Mouse (Mus musculus): ENCODE measurements around the gene Palm. TPM values are rescaled to one million over a fixed set of nuclear protein-coding genes. Genes with fewer than 3 reads are reported as not detected.

Palm gene
- total RNA-seq, 2 experiments from 2014 or later: 275 to 277 TPM

- no peak for TF ChIP-seq CTCF (conservative IDR thresholded peaks at IDR 0.05)
- Histone ChIP-seq H3K4me3 (no peak overlapping the region), H3K27ac (peak overlapping the region; percentile 54; the same call in 1 of the 2 replicates)
- DNase-seq (ENCODE audit: low spot score in 2 of 2): no peak
These were observed 14.5 kb downstream of the Palm start for GRCm38 (mm10) chr10:79807826-79808225.

GRCm38 (mm10) chr10:79808728-79809127 lies 15.4 kb downstream of the Palm start:
- Histone ChIP-seq H3K27ac (peak overlapping the region; percentile 54; the same call in 1 of the 2 replicates), H3K4me3 (no peak overlapping the region)
- no peak for TF ChIP-seq CTCF (conservative IDR thresholded peaks at IDR 0.05)
- no peak for DNase-seq (ENCODE audit: low spot score in 2 of 2)

- peak; percentile 98 for TF ChIP-seq CTCF (conservative IDR thresholded peaks at IDR 0.05)
- Histone ChIP-seq H3K4me3 (no peak overlapping the region), H3K27ac (no peak overlapping the region)
- DNase-seq (ENCODE audit: low spot score in 2 of 2): peak; percentile 79 to 97
These were observed 18.6 kb downstream of the Palm start for GRCm38 (mm10) chr10:79811736-79812637.

DNA sequence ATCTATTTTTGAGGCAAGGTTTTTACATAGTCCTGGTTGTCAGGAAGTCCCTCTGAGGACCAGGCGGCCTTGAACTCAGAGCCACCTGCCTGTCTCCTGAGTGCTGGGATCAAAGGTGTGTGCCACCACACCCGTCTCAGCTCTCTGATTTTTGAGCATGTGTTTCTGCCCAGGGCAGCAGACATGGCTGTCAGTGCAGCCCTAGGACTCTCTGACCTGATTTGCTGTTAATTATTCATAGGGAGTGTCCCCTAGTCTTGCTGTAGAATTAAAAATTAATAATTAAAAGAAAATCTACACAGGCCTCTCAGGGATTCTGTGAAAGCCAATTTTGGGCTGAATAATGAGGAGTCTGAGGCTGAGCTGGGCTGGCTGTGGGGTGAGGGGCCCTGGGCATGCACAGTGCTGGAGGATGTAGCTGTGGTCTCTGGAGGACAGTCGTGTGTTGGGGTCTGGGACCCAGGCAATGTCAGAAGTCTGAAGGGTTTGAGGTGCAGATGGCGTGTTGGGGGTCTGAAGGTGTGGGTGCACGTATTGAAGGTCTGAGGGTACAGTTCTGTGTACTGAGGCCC lies 21.0 kb downstream of the Palm start:
- DNase-seq (ENCODE audit: low spot score in 2 of 2): no peak
- Histone ChIP-seq H3K4me3 (no peak overlapping the region), H3K27ac (no peak overlapping the region)
- no peak for TF ChIP-seq CTCF (conservative IDR thresholded peaks at IDR 0.05)

DNA sequence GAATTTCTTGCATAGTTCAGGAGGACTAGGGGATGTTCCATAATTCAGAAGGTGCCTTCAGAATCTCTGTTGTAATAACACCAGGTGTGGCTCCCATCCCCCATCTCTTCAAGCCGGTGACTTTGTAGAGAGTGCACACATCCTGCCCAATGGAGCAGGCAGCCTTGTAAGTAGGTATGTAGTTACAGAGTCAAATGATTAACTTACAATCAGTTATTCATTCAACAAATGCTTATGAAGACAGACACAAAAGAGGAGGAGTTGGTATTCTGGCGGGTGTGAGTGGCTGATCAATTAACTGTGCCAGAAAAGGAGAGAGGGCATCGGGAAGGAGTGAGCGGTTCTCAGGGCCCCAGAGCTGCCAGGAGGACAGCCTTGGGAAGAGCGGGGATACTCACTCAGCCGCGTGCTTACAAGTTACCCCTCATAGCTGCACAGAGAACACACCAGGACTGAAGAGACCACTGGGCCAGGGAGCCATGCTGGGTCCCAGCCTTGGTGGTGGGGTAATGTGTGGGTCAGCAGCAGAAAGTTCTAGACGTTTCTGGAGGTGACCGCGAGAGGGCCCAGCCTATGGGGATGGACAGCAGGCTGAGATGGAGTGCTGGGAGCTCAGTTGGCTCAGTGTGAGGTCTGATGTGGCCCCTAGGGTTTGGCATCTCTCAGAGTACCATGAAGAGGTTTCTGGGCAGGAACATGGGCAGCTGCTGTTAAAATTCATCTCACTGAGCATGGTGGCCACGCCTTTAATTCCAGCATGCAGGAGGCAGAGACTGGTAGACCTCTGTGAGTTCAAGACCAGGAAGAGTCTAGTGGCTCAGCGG lies 22.5 kb downstream of the Palm start:
- no peak for DNase-seq (ENCODE audit: low spot score in 2 of 2)
- no peak overlapping the region for H3K27ac ChIP-seq
- no peak overlapping the region for H3K4me3 ChIP-seq
- TF ChIP-seq CTCF (conservative IDR thresholded peaks at IDR 0.05): no peak

GRCm38 (mm10) chr10:79817111-79817510 lies 23.7 kb downstream of the Palm start:
- Histone ChIP-seq H3K27ac (no peak overlapping the region), H3K4me3 (no peak overlapping the region)
- TF ChIP-seq CTCF (conservative IDR thresholded peaks at IDR 0.05): peak; percentile 78
- DNase-seq (ENCODE audit: low spot score in 2 of 2): no peak

DNA sequence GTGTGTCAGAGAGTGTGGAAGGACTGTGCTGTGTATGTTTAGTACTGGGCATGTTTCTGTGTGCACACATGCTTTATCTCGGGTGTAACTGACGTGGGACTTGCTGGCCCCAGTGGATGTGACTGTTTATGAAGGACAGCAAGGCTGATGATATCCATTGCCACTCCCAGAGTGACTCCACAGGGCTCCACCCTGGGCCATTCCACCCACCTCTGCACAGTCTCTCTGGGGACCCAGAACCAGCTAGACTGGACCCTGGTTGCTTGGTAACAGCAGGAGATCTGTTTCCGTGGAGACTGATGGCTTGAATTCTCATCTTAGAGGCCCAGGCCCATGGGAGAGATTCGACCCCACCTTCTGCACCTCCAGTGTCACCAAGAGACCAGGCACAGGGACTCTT lies 24.9 kb downstream of the Palm start:
- DNase-seq (ENCODE audit: low spot score in 2 of 2): no peak
- no peak overlapping the region for H3K4me3 ChIP-seq
- TF ChIP-seq CTCF (conservative IDR thresholded peaks at IDR 0.05): no peak
- no peak overlapping the region for H3K27ac ChIP-seq

DNA sequence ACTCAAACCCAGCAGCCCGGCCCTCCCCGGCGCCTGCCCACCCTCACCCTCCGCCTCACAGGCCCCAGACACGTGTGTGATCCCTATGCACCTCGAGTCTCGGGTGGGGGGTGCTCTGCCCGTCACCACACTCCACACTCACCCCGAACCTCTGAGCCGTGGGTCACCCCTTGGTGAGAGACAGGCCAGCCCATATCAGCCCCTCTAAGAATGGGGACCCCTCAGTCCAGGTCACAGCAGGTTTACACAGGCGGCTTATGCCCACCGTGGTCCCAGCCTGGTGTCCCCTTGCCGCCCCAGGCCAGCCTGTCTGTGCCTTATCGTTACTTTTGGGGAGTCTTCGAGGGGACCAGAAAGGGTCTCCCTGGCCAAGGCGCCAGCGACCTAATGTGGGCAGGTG lies 26.2 kb downstream of the Palm start:
- no peak for DNase-seq (ENCODE audit: low spot score in 2 of 2)
- no peak for TF ChIP-seq CTCF (conservative IDR thresholded peaks at IDR 0.05)
- no peak overlapping the region for H3K27ac ChIP-seq
- H3K4me3 ChIP-seq: no peak overlapping the region

DNA sequence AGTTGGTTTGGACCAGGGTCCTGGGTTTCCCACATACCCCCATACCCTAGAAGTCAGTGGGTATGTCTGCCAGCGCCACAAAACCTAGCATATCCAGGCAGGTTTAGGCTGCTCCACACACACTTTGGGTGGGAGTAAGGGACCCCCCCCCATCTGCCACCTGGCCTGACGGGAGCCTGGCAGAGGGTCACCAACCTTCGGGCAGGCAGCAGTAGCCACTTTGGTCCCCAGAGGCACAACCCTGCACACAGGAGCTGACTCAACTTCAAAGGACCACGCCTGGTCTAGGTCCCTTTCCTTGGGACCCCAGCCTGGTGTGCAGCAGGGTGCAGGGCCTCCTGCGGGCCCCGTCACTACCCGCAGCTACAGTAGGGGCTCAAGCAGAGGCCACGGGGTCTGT lies 26.9 kb downstream of the Palm start:
- DNase-seq (ENCODE audit: low spot score in 2 of 2): no peak
- H3K4me3 ChIP-seq: no peak overlapping the region
- no peak overlapping the region for H3K27ac ChIP-seq
- no peak for TF ChIP-seq CTCF (conservative IDR thresholded peaks at IDR 0.05)

DNA sequence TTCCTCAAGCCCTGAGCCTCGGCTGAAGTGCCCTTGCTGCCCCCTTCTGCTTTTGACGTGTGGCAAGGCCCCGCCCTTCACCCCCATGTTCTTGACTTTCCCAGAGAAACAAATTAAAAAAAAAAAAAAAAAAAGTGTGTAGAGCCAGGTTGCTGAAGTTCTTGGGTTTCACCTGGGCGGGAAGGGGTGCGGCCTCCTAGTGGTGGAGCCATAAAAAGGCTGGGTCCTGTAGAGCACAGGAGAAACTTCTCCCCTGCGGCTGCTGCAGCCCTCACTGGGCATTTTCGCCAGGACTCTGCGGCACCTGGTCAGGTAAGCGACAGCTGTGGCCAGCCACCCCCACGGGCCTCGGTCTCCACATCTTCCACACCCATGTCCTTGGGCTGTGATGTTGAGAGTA lies 27.4 kb downstream of the Palm start, which contains the start of gene Misp:
Misp (plus strand) TSS at position 208 of the 400 bp plus-strand sequence.
- H3K27ac ChIP-seq: no peak within 1 kb of the TSS
- no peak within 1 kb of the TSS for H3K4me3 ChIP-seq
- no peak for DNase-seq (ENCODE audit: low spot score in 2 of 2)
- peak; percentile 54 for TF ChIP-seq CTCF (conservative IDR thresholded peaks at IDR 0.05)

DNA sequence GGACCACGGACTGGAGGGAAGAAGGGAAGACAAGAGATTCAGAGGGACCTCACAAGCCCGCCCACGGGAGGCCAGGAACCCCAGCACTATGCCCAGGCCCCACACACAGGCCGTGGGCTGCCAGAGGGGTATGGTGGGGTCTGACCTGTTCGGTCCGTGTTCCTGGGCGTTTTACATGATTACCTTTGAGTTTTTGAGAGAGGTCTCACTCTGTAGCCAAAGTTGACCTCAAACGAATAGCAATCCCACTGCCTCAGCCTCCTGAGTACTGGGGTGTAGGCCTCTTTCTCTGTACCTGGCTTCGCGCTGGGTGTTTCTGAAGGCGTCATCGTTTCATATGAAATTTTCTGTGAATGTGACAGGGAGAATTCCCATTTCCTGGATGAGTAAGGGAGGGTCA lies 28.4 kb downstream of the Palm start:
- TF ChIP-seq CTCF (conservative IDR thresholded peaks at IDR 0.05): no peak
- Histone ChIP-seq H3K27ac (no peak overlapping the region), H3K4me3 (no peak overlapping the region)
- DNase-seq (ENCODE audit: low spot score in 2 of 2): no peak

DNA sequence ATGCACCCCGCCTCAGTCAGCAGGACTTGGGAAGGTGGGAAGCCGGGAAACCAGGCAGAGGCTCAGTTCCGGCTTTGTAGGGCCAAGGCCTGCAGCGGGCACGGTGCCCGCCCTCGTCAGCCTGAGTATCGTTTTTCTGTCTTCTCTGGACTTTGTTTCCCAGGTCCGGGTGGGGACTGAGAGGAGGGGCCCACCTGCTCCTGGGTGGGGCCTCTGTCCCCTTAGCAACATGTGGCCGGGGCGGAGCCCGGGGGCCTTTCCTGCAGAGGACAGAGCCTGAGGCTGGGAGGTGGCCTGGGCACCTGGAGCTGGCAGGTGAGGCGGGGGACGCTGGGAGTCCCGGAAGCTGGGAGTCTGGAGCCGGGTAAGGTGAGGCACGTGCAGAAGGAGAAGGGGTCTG lies 29.0 kb downstream of the Palm start:
- Histone ChIP-seq H3K27ac (no peak overlapping the region), H3K4me3 (no peak overlapping the region)
- no peak for TF ChIP-seq CTCF (conservative IDR thresholded peaks at IDR 0.05)
- DNase-seq (ENCODE audit: low spot score in 2 of 2): no peak

DNA sequence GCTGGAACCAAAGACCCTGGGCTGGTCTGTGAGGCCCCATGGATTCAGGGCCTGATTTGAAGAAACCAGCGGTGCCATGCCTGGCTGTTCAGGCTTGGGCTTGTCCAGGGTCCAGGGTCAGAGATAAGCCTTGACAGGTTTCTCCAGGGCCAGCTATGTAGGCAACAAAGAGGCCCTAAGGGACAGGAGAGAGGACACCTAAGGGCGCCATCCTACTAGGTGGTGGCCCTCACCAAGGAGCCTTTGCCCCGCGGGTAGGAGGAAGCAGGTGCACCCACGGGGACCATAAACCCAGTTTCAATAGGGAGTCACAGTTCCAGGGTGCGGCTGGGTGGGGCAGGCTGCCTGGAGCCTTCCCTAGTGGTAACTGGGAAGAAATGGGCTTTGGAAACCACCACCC lies 29.6 kb downstream of the Palm start:
- no peak overlapping the region for H3K27ac ChIP-seq

More for the DNA sequence above, 29.6 kb downstream of the Palm start:
- no peak for TF ChIP-seq CTCF (conservative IDR thresholded peaks at IDR 0.05)
- H3K4me3 ChIP-seq: no peak overlapping the region
- no peak for DNase-seq (ENCODE audit: low spot score in 2 of 2)
